Mouse (Mus musculus): Measurements from ENCODE around the gene Nr1i3. TPM values are rescaled to one million over a fixed set of nuclear protein-coding genes. Genes with fewer than 3 reads are reported as not detected.
A peak's percentile ranks its signal among the peaks of the same experiment; 100 is the strongest.
"Not testable (repeated sequence)": the region's sequence is repeated elsewhere in the genome, so short reads cannot be mapped to it uniquely, and the experiment has no call there.

The Nr1i3 gene
- polyA plus RNA-seq, 1 experiment from 2014 or later, result 0.25 TPM

DNA sequence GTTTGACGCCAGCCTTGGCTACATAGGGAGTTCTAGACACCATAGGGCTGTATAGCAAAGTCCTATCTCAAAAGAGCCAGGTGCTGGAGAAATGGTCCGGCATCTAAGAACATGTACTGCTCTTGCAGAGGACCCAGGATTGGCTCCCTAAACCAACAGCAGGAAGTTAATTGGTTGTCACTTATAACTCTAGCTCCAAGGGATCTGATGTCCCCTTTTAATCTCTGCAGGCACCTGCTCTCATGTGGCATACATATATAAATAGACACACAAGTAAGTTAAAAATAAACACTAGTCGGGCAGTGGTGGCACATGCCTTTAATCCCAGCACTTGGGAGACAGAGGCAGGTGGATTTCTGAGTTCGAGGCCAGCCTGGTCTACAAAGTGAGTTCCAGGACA is 22.0 kb downstream of the Nr1i3 start:
- H3K27ac ChIP-seq, result no peak overlapping the region
- 93% methylated on average over 4 of the region's 4 CpGs for WGBS
- H3K9ac ChIP-seq, result no peak overlapping the region
- no peak for ATAC-seq (ENCODE audit: low FRiP score, low read depth)
- no peak overlapping the region for H3K4me2 ChIP-seq (replicated peaks)
- no peaks in the 10 kb centered on the region for H3K27me3 ChIP-seq
- no peaks in the 10 kb centered on the region for H3K9me3 ChIP-seq
- peaks cover 75% of the 10 kb centered on the region for H3K36me3 ChIP-seq
- H3K4me3 ChIP-seq, result no peak overlapping the region
- peaks cover 4% of the 10 kb centered on the region for H3K4me1 ChIP-seq

DNA sequence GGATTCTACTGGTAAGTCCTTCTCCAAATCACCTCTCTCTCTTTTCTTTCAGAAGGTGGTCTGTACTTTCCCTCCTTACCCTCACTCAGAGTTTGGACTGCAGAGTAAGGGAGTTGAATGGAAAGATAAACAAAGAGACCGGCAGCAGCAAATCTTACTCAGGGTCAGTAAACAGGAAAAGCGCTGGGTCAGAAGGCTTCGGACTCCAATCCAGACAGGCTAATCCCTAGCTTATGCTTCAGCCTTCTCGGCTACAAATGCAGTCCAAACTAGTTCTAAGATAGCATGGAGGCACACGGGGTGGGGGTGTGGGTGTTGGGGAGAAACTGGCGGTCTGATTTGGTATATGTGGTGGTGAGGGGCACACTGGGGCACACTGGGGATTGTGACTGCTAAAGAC is 23.7 kb downstream of the Nr1i3 start:
- 90% methylated on average over 6 of the region's 6 CpGs for WGBS
- Histone ChIP-seq H3K4me3 (no peak overlapping the region), H3K27ac (no peak overlapping the region), H3K9ac (no peak overlapping the region), H3K36me3 (peaks cover 92% of the 10 kb centered on the region), H3K27me3 (no peaks in the 10 kb centered on the region), H3K4me1 (no peaks in the 10 kb centered on the region), H3K4me2 (replicated peaks) (no peak overlapping the region), H3K9me3 (no peaks in the 10 kb centered on the region)
- no peak for ATAC-seq (ENCODE audit: low FRiP score, low read depth)

DNA sequence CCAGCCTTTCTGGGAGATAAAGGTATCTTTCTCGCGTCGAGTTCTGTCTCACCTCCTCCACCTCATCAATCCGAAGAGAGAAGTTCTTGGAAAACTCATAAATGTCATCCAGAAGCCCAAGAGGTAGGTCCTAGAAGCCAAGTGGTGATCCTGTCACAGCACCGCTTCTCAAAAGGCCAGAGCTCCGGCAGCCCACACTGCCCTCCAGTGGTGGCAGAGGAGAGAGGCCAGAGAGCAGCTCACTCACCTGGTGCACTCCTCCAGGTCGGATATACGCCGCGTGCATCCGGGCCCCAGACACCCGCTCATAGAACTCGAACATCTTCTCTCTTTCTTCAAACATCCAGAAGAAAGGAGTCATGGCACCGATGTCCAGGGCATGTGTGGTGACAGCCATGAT is 24.7 kb downstream of the Nr1i3 start:
- Histone ChIP-seq H3K4me2 (replicated peaks) (no peak overlapping the region), H3K36me3 (peaks cover 99% of the 10 kb centered on the region), H3K9ac (no peak overlapping the region), H3K4me1 (no peaks in the 10 kb centered on the region), H3K27ac (no peak overlapping the region), H3K9me3 (no peaks in the 10 kb centered on the region), H3K27me3 (no peaks in the 10 kb centered on the region), H3K4me3 (no peak overlapping the region)
- ATAC-seq (ENCODE audit: low FRiP score, low read depth), result no peak
- WGBS, result 73% methylated on average over 14 of the region's 14 CpGs

GRCm38 (mm10) chr1:171239992-171240744 is 26.4 kb downstream of the Nr1i3 start:
- ATAC-seq (ENCODE audit: low FRiP score, low read depth), result no peak
- Histone ChIP-seq H3K27me3 (no peaks in the 10 kb centered on the region), H3K4me1 (peaks cover 3% of the 10 kb centered on the region; the same call in 1 of the 2 replicates), H3K4me3 (no peak overlapping the region), H3K4me2 (replicated peaks) (no peak overlapping the region), H3K9me3 (no peaks in the 10 kb centered on the region), H3K27ac (no peak overlapping the region), H3K9ac (0 out of 2 replicates have a peak overlapping the region, but pooled peaks have one; percentile 19), H3K36me3 (peaks cover 96% of the 10 kb centered on the region)
- WGBS, result 83% methylated on average over 15 of the region's 15 CpGs

DNA sequence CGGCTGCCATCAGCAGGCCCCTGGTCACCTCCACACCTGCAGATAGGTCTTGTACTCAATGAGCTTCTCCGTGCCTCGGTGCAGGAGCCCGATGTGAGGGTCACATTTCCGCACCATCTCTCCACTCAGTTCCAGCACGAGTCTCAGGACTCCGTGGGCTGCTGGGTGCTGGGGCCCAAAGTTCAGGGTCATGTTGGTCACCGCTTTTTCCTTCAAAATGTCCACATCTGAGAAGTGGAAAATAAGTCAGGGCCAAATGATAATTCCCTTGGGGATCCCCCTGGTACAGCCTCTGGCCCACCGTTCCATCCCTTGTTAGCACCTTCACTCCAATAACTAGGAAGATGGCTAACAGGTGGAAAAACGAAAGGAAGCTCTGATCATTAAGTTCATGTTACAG is 27.1 kb downstream of the Nr1i3 start:
- Histone ChIP-seq H3K4me1 (peaks cover 9% of the 10 kb centered on the region), H3K36me3 (peaks cover 93% of the 10 kb centered on the region), H3K27ac (no peak overlapping the region), H3K9ac (no peak overlapping the region), H3K9me3 (no peaks in the 10 kb centered on the region), H3K4me2 (replicated peaks) (no peak overlapping the region), H3K27me3 (no peaks in the 10 kb centered on the region), H3K4me3 (no peak overlapping the region)
- WGBS, result 86% methylated on average over 10 of the region's 10 CpGs
- no peak for ATAC-seq (ENCODE audit: low FRiP score, low read depth)

- not testable (repeated sequence) for H3K4me3 ChIP-seq; H3K9ac ChIP-seq; H3K27ac ChIP-seq; H3K9me3 ChIP-seq; ATAC-seq (ENCODE audit: low FRiP score, low read depth); H3K27me3 ChIP-seq; H3K4me2 ChIP-seq (replicated peaks)
- Histone ChIP-seq H3K4me1 (peaks cover 15% of the 10 kb centered on the region), H3K36me3 (peaks cover 83% of the 10 kb centered on the region)
- 86% methylated on average over 12 of the region's 12 CpGs for WGBS
These were observed 28.2 kb downstream of the Nr1i3 start for GRCm38 (mm10) chr1:171241952-171242351.

- 78% methylated on average over 8 of the region's 8 CpGs for WGBS
- Histone ChIP-seq H3K27ac (no peak overlapping the region), H3K9ac (peak overlapping the region; percentile 19; the same call in 1 of the 2 replicates), H3K4me2 (replicated peaks) (peak overlapping the region; percentile 84), H3K4me1 (peaks cover 41% of the 10 kb centered on the region), H3K4me3 (no peak overlapping the region), H3K9me3 (no peaks in the 10 kb centered on the region), H3K27me3 (no peaks in the 10 kb centered on the region), H3K36me3 (peaks cover 49% of the 10 kb centered on the region)
- ATAC-seq (ENCODE audit: low FRiP score, low read depth), result no peak
These were observed 31.6 kb downstream of the Nr1i3 start for GRCm38 (mm10) chr1:171245353-171245752.

DNA sequence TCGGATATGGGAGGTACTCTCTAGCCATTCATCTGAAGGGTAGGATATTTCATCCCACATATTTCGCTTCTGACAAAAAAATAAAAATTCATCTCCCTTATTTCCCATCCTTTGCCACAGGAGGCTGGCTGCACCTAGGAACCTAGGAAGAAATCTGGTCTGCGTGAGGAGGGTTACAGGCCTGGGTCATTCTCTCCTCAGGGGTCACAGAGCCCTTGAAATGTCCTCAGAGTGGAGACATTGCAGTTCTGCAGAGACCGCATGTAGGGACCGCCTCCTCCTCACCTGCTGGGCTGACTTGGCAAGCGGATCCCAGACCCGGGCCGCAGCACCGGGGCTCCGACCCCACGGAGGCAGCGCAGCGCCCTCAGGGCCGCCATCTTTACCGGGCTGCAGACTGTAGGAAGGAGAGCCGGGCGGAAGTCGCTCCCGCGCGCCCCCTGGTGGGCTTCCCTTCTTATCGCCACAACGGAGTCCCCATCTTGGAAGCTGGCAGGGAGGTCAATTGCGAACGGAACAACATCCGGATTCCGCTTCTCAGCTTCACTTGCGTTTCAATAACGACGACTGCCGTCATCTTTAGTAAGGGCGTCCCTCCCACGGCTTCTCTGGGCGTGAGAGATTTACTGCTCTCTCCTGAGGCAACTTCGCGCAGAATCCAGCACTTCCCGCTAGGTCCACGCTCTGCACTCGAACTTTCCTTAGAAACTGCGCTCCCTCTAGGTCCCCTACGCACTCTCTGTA is 33.1 kb downstream of the Nr1i3 start:
- peaks cover 57% of the 10 kb centered on the region for H3K4me1 ChIP-seq
- peak overlapping the region; percentile 81 for H3K4me3 ChIP-seq
- H3K27ac ChIP-seq, result peak overlapping the region; percentile 90

GRCm38 (mm10) chr1:171247453-171247841 is 33.7 kb downstream of the Nr1i3 start:
- WGBS, result 12% methylated on average over 13 of the region's 13 CpGs
- H3K9ac ChIP-seq, result peak overlapping the region; percentile 48; the same call in 1 of the 2 replicates
- H3K4me2 ChIP-seq (replicated peaks), result peak overlapping the region; percentile 84
- H3K27ac ChIP-seq, result peak overlapping the region; percentile 90
- H3K4me3 ChIP-seq, result peak overlapping the region; percentile 81
- peaks cover 28% of the 10 kb centered on the region for H3K36me3 ChIP-seq
- H3K9me3 ChIP-seq, result no peaks in the 10 kb centered on the region
- H3K27me3 ChIP-seq, result no peaks in the 10 kb centered on the region
- peaks cover 62% of the 10 kb centered on the region for H3K4me1 ChIP-seq
- ATAC-seq (ENCODE audit: low FRiP score, low read depth), result peak; percentile 1; the same call in 1 of the 2 replicates

More for the DNA sequence above, 33.1 kb downstream of the Nr1i3 start:
- peaks cover 34% of the 10 kb centered on the region for H3K36me3 ChIP-seq
- H3K9ac ChIP-seq, result peak overlapping the region; percentile 90
- ATAC-seq (ENCODE audit: low FRiP score, low read depth), result peak; percentile 92
- H3K9me3 ChIP-seq, result no peaks in the 10 kb centered on the region
- under 1% methylated on average over 41 of the region's 41 CpGs for WGBS
- H3K27me3 ChIP-seq, result no peaks in the 10 kb centered on the region
- peak overlapping the region; percentile 84 for H3K4me2 ChIP-seq (replicated peaks)

GRCm38 (mm10) chr1:171247916-171248315 is 34.1 kb downstream of the Nr1i3 start:
- no peak for ATAC-seq (ENCODE audit: low FRiP score, low read depth)
- peaks cover 67% of the 10 kb centered on the region for H3K4me1 ChIP-seq

GRCm38 (mm10) chr1:171248386-171249226 is 34.8 kb downstream of the Nr1i3 start:
- Histone ChIP-seq H3K4me2 (replicated peaks) (no peak overlapping the region), H3K4me1 (peaks cover 70% of the 10 kb centered on the region), H3K36me3 (peaks cover 18% of the 10 kb centered on the region), H3K9me3 (no peaks in the 10 kb centered on the region), H3K9ac (no peak overlapping the region), H3K27me3 (no peaks in the 10 kb centered on the region), H3K4me3 (no peak overlapping the region), H3K27ac (peak overlapping the region; percentile 90; the same call in 1 of the 2 replicates)
- WGBS, result 57% methylated on average over 3 of the region's 3 CpGs
- no peak for ATAC-seq (ENCODE audit: low FRiP score, low read depth)

More at GRCm38 (mm10) chr1:171247916-171248315, 34.1 kb downstream of the Nr1i3 start:
- Histone ChIP-seq H3K9ac (no peak overlapping the region), H3K4me3 (peak overlapping the region; percentile 81; the same call in 1 of the 2 replicates), H3K27ac (peak overlapping the region; percentile 90), H3K36me3 (peaks cover 24% of the 10 kb centered on the region), H3K27me3 (no peaks in the 10 kb centered on the region), H3K4me2 (replicated peaks) (peak overlapping the region; percentile 84), H3K9me3 (no peaks in the 10 kb centered on the region)
- 29% methylated on average over 4 of the region's 4 CpGs for whole genome bisulfite sequencing

All from limb, embryonic 13.5 days (tissue).